Mouse (Mus musculus): ENCODE results near the gene Ms4a10. TPM values are rescaled to one million over a fixed set of nuclear protein-coding genes. Genes with fewer than 3 reads are reported as not detected.

Ms4a10 gene
- total and polyA plus RNA-seq, 3 experiments = not detected

- H3K4me3 ChIP-seq (ENCODE audit: control insufficient read depth in 1 of 2, insufficient read depth in 1 of 2, low read depth in 2 of 2, low read length in 2 of 2) = no peak within 1 kb of the TSS
- H3K79me2 ChIP-seq (ENCODE audit: control insufficient read depth, insufficient read depth, low read length, poor library complexity) = no peaks in the 10 kb centered on the region
- no peak for DNase-seq (ENCODE audit: low read depth, low spot score)
- H3K27me3 ChIP-seq (ENCODE audit: control insufficient read depth in 1 of 2, insufficient read depth in 2 of 2, low read length in 2 of 2) = no peaks in the 10 kb centered on the region; a peak in 1 of 4 replicates
- no peaks in the 10 kb centered on the region for H3K9me3 ChIP-seq (replicated peaks; ENCODE audit: insufficient read depth, low read length)
- no peaks in the 10 kb centered on the region for H3K4me1 ChIP-seq (ENCODE audit: control insufficient read depth in 1 of 2, insufficient read depth in 2 of 2, low read length in 2 of 2)
- no peak within 1 kb of the TSS for H3K9ac ChIP-seq (ENCODE audit: control insufficient read depth, low read depth, low read length, poor library complexity, severe bottlenecking)
- no peaks in the 10 kb centered on the region for H3K36me3 ChIP-seq (ENCODE audit: control insufficient read depth in 1 of 2, insufficient read depth in 2 of 2, low read length in 2 of 2)
- no peak for TF ChIP-seq TCF12 (IDR thresholded peaks at IDR 0.05; ENCODE audit: low read depth, low read length)
- no peak for TF ChIP-seq TAL1 (IDR thresholded peaks at IDR 0.05; ENCODE audit: low read length)
- no peak for TF ChIP-seq CTCF (IDR thresholded peaks at IDR 0.05 in 2 of 3, conservative IDR thresholded peaks at IDR 0.05 in 1 of 3; ENCODE audit: control insufficient read depth in 1 of 3, insufficient read depth in 1 of 3, low read depth in 2 of 3, low read length in 3 of 3, poor library complexity in 1 of 3, severe bottlenecking in 1 of 3)
- H3K27ac ChIP-seq (ENCODE audit: control insufficient read depth, low read depth, low read length) = no peak within 1 kb of the TSS
Measured at GRCm38 (mm10) chr19:11017891-11018290, 43.4 kb upstream of the Ms4a10 start, which contains the start of gene Ms4a18. Gene Ms4a18, minus strand, starts transcription at chr19:11018031.

GRCm38 (mm10) chr19:11017251-11017650, 42.8 kb upstream of the Ms4a10 start:
- Histone ChIP-seq H3K4me1 (ENCODE audit: control insufficient read depth in 1 of 2, insufficient read depth in 2 of 2, low read length in 2 of 2) (no peaks in the 10 kb centered on the region), H3K4me3 (ENCODE audit: control insufficient read depth in 1 of 2, insufficient read depth in 1 of 2, low read depth in 2 of 2, low read length in 2 of 2) (no peak overlapping the region), H3K36me3 (ENCODE audit: control insufficient read depth in 1 of 2, insufficient read depth in 2 of 2, low read length in 2 of 2) (no peaks in the 10 kb centered on the region), H3K9me3 (replicated peaks; ENCODE audit: insufficient read depth, low read length) (no peaks in the 10 kb centered on the region), H3K79me2 (ENCODE audit: control insufficient read depth, insufficient read depth, low read length, poor library complexity) (no peaks in the 10 kb centered on the region), H3K27me3 (ENCODE audit: control insufficient read depth in 1 of 2, insufficient read depth in 2 of 2, low read length in 2 of 2) (no peaks in the 10 kb centered on the region; a peak in 2 of 4 replicates), H3K27ac (ENCODE audit: control insufficient read depth, low read depth, low read length) (no peak overlapping the region), H3K9ac (ENCODE audit: control insufficient read depth, low read depth, low read length, poor library complexity, severe bottlenecking) (no peak overlapping the region)
- TF ChIP-seq MYC (IDR thresholded peaks at IDR 0.05; ENCODE audit: low read depth, low read length) = no peak
- TF ChIP-seq CHD2 (IDR thresholded peaks at IDR 0.05; ENCODE audit: low read length) = no peak
- no peak for TF ChIP-seq ZNF384 (IDR thresholded peaks at IDR 0.05; ENCODE audit: low read depth, low read length)
- no peak for TF ChIP-seq NELFE (IDR thresholded peaks at IDR 0.05; ENCODE audit: low read depth, low read length)
- no peak for TF ChIP-seq POLR2AphosphoS2 (IDR thresholded peaks at IDR 0.05; ENCODE audit: low read length)
- no peak for TF ChIP-seq UBTF (IDR thresholded peaks at IDR 0.05; ENCODE audit: borderline replicate concordance, insufficient read depth, low read depth, low read length)
- no peak for TF ChIP-seq SMC3 (IDR thresholded peaks at IDR 0.05; ENCODE audit: low read depth, low read length)
- TF ChIP-seq MAX (IDR thresholded peaks at IDR 0.05; ENCODE audit: low read length) = no peak
- TF ChIP-seq MYB (IDR thresholded peaks at IDR 0.05; ENCODE audit: low read depth, low read length) = no peak
- no peak for TF ChIP-seq MEF2A (IDR thresholded peaks at IDR 0.05; ENCODE audit: extremely low read depth, insufficient replicate concordance, low read depth, low read length, poor library complexity, severe bottlenecking)
- no peak for TF ChIP-seq ZKSCAN1 (IDR thresholded peaks at IDR 0.05; ENCODE audit: low read depth, low read length)
- DNase-seq (ENCODE audit: low read depth, low spot score) = no peak

GRCm38 (mm10) chr19:11015998-11016397, 41.5 kb upstream of the Ms4a10 start:
- Histone ChIP-seq H3K36me3 (ENCODE audit: control insufficient read depth in 1 of 2, insufficient read depth in 2 of 2, low read length in 2 of 2) (no peaks in the 10 kb centered on the region), H3K27ac (ENCODE audit: control insufficient read depth, low read depth, low read length) (no peak overlapping the region), H3K9me3 (replicated peaks; ENCODE audit: insufficient read depth, low read length) (no peaks in the 10 kb centered on the region), H3K4me1 (ENCODE audit: control insufficient read depth in 1 of 2, insufficient read depth in 2 of 2, low read length in 2 of 2) (no peaks in the 10 kb centered on the region), H3K79me2 (ENCODE audit: control insufficient read depth, insufficient read depth, low read length, poor library complexity) (no peaks in the 10 kb centered on the region), H3K4me3 (ENCODE audit: control insufficient read depth in 1 of 2, insufficient read depth in 1 of 2, low read depth in 2 of 2, low read length in 2 of 2) (no peak overlapping the region), H3K27me3 (ENCODE audit: control insufficient read depth in 1 of 2, insufficient read depth in 2 of 2, low read length in 2 of 2) (no peaks in the 10 kb centered on the region; a peak in 2 of 4 replicates), H3K9ac (ENCODE audit: control insufficient read depth, low read depth, low read length, poor library complexity, severe bottlenecking) (no peak overlapping the region)
- no peak for DNase-seq (ENCODE audit: low read depth, low spot score)
- TF ChIP-seq RCOR1 (IDR thresholded peaks at IDR 0.05; ENCODE audit: low read depth, low read length) (no peak), MAZ (IDR thresholded peaks at IDR 0.05; ENCODE audit: low read depth, low read length) (no peak), HCFC1 (IDR thresholded peaks at IDR 0.05; ENCODE audit: low read depth, low read length) (no peak), POLR2A (IDR thresholded peaks at IDR 0.05; ENCODE audit: control insufficient read depth in 1 of 2, insufficient read depth in 1 of 2, low read depth in 1 of 2, low read length in 2 of 2, poor library complexity in 1 of 2) (no peak), USF1 (IDR thresholded peaks at IDR 0.05; ENCODE audit: low read depth, low read length) (no peak), EP300 (IDR thresholded peaks at IDR 0.05; ENCODE audit: low read depth in 1 of 2, low read length in 2 of 2) (no peak), BHLHE40 (IDR thresholded peaks at IDR 0.05; ENCODE audit: borderline replicate concordance, low read depth, low read length) (no peak)
